Mouse (Mus musculus) cerebellum, postnatal 14 days (tissue): ENCODE data around the gene Pou2f2.
"Not testable (repeated sequence)": the region's sequence is repeated elsewhere in the genome, so short reads cannot be mapped to it uniquely, and the experiment has no call there.

Experiments
- DNase-seq, 2 experiments: peaks; one replicate each; pipeline ENCODE4 v3.0.0; 2021; ENCODE audit warnings: mixed read lengths in 2 of 2

Pou2f2 gene

GRCm38 (mm10) chr7:25057888-25058287, 121.6 kb downstream of the Pou2f2 start:
- DNase-seq, result no peak

DNA sequence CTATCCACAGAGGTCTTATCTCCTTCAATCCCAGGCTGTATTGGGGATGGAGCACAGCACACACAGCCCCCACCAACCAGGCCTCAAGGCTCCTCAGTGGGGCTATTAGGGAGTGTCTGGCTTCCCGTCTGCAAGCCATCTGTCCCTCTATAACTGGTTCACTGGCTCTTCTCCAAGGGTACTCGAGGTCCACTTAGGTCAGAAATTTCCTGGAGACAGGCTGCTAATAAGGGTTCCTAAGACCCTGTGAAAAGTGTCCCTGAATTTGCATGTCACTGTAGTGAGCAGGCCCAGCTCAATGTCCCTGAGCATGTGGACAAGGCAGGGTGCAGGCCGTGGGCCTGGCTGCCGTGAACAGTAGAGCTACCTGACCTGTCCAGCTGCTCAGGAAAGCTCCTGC, 122.6 kb downstream of the Pou2f2 start:
- no peak for DNase-seq

DNA sequence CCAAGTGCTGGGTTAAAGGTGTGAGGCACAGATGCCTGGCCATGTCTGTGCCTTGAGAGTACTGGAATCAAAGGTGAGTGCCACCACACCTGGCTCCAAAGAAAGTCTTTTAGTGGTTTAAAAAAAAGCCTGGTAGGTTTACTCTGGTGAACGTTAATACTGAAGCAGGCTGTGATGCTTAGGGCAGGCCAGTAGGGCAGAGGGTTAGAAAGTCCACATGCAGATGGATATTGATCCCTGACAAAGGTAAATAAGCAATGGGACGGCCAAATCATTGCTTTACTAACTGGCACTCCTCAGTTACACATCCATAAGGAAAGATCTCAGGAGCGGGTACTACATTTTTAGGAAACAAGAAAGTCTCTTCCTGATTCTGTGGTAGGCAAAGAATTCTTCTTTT, 126.9 kb downstream of the Pou2f2 start:
- DNase-seq, result no peak

- no peak for DNase-seq
Observed at GRCm38 (mm10) chr7:25049295-25049930, 130.1 kb downstream of the Pou2f2 start.

DNA sequence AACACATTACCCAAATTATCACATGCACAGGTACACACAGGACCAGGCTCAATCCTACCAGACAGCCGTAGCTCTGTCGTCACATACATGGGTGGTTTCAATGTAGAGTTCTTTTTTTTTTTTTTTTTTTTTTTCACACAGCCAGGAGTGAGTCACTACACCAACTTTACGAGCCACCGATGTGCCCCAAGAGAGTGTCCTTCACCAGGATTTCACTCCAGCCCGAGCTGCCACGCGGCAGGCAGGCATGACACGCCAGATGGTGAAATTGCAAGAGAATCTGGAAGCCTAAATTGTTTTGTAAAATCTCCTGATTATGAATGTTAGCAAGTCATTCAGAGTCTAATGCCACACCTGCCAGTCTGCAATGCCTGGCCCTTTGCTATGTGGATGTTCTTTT, 132.2 kb downstream of the Pou2f2 start:
- DNase-seq, result no peak

DNA sequence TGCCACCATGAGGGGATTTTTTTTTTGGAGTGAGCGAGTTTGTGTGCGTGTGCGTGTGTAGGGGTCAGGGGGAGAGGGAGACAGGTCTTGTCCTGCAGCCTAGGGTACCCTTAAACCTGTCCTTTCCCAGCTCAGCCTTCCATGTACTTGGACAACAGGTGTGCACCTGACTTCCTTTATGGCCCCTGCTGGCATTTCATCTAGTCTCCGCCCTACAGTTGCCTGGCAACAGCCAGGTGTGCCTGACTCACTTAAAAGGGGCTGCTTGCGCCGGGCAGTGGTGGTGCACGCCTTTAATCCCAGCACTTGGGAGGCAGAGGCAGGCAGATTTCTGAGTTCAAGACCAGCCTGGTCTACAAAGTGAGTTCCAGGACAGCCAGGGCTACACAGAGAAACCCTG, 134.9 kb downstream of the Pou2f2 start:
- DNase-seq, result not testable (repeated sequence)

GRCm38 (mm10) chr7:25041921-25042320, 137.6 kb downstream of the Pou2f2 start:
- DNase-seq, result no peak
